Mouse (Mus musculus): ENCODE results near the gene Adgrb3. TPM values are rescaled to one million over a fixed set of nuclear protein-coding genes. Genes with fewer than 3 reads are reported as not detected.

The Adgrb3 gene
- polyA plus RNA-seq, 1 experiment, result 0.08 TPM

DNA sequence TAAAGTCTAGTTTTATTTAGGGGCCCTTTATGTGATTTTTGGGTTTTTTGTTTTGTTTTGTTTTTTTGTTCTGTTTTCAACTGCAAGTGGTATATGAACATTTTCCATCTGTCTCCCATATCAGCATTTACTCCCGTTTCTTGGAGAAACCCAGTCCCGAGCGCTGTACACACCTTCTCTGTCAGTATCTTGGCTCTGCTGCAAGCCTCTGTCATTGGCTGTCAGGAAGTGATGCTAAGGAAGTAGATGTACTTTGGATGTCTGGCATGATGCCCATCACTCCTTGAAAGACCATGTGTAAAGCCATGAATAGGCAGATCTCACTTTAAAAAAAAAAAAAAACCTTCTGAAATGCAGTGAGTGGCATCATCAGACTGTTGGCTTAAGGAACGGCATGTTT is 132.3 kb downstream of the Adgrb3 start:
- no peaks in the 10 kb centered on the region for H3K4me1 ChIP-seq (ENCODE audit: control insufficient read depth, insufficient read depth, insufficient read length)
- H3K4me3 ChIP-seq (ENCODE audit: extremely low read depth, insufficient read depth, insufficient read length), result no peak overlapping the region
- no peak overlapping the region for H3K27ac ChIP-seq (ENCODE audit: insufficient read depth, low read length)
- no peaks in the 10 kb centered on the region for H3K36me3 ChIP-seq (ENCODE audit: control insufficient read depth, insufficient read depth, low read length)
- 92% methylated on average over 4 of the region's 4 CpGs for WGBS
- no peak for TF ChIP-seq CTCF (IDR thresholded peaks at IDR 0.05; ENCODE audit: extremely low read depth, insufficient read depth, insufficient read length, insufficient replicate concordance)
- TF ChIP-seq POLR2A (IDR thresholded peaks at IDR 0.05; ENCODE audit: low read depth, low read length), result no peak
- DNase-seq (ENCODE audit: low read depth in 1 of 2, low spot score in 2 of 2), result no peak
- H3K27me3 ChIP-seq (ENCODE audit: control insufficient read depth, insufficient read depth, low read length), result no peaks in the 10 kb centered on the region

DNA sequence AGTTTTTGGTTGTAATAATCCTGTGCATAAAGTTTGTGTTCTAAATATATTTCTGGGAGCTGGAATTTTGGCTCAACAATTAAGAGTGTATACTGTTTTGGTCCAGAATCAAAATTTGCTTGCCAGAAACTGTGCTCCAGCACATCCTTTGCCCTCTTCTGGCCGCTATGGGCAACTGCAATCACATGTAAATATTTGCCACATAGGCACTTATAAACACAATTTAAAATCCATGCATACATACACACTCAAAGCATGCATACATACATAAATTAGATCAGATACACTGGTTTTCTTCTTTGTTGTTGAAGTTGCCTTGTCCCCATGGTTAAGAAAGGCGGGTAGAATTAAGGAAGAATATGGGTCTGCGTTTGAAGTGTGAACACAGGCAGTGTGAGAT is 132.7 kb downstream of the Adgrb3 start:
- Histone ChIP-seq H3K36me3 (ENCODE audit: control insufficient read depth, insufficient read depth, low read length) (no peaks in the 10 kb centered on the region), H3K27me3 (ENCODE audit: control insufficient read depth, insufficient read depth, low read length) (no peaks in the 10 kb centered on the region), H3K4me3 (ENCODE audit: extremely low read depth, insufficient read depth, insufficient read length) (no peak overlapping the region), H3K4me1 (ENCODE audit: control insufficient read depth, insufficient read depth, insufficient read length) (no peaks in the 10 kb centered on the region), H3K27ac (ENCODE audit: insufficient read depth, low read length) (no peak overlapping the region)
- WGBS, result 67% methylated on average over 3 of the region's 3 CpGs
- no peak for TF ChIP-seq POLR2A (IDR thresholded peaks at IDR 0.05; ENCODE audit: low read depth, low read length)
- no peak for TF ChIP-seq CTCF (IDR thresholded peaks at IDR 0.05; ENCODE audit: extremely low read depth, insufficient read depth, insufficient read length, insufficient replicate concordance)
- DNase-seq (ENCODE audit: low read depth in 1 of 2, low spot score in 2 of 2), result no peak

DNA sequence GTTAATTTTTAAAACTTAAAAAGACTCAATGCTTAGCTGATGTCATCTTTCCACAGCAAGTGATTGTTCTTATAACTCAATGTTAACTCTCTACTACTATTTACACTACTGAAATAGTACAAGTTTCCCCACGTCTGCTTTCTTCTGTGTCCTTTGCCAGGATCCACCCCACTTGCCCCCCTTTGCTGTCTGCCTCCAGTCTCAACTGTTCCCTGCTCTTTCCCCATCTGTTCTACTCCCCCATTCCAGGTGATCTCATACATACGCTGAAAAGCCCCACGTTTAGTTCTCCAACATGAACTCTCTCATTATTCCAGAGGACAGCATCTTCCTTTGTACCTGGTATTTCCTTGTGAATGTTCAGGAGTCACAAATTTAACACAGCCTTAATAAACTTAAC is 147.4 kb downstream of the Adgrb3 start:
- no peak for TF ChIP-seq CTCF (IDR thresholded peaks at IDR 0.05; ENCODE audit: extremely low read depth, insufficient read depth, insufficient read length, insufficient replicate concordance)
- TF ChIP-seq POLR2A (IDR thresholded peaks at IDR 0.05; ENCODE audit: low read depth, low read length), result no peak
- no peak overlapping the region for H3K4me3 ChIP-seq (ENCODE audit: extremely low read depth, insufficient read depth, insufficient read length)
- H3K4me1 ChIP-seq (ENCODE audit: control insufficient read depth, insufficient read depth, insufficient read length), result no peaks in the 10 kb centered on the region
- 82% methylated on average over 3 of the region's 3 CpGs for WGBS
- H3K27me3 ChIP-seq (ENCODE audit: control insufficient read depth, insufficient read depth, low read length), result no peaks in the 10 kb centered on the region
- no peaks in the 10 kb centered on the region for H3K36me3 ChIP-seq (ENCODE audit: control insufficient read depth, insufficient read depth, low read length)
- no peak overlapping the region for H3K27ac ChIP-seq (ENCODE audit: insufficient read depth, low read length)
- DNase-seq (ENCODE audit: low read depth in 1 of 2, low spot score in 2 of 2), result no peak

DNA sequence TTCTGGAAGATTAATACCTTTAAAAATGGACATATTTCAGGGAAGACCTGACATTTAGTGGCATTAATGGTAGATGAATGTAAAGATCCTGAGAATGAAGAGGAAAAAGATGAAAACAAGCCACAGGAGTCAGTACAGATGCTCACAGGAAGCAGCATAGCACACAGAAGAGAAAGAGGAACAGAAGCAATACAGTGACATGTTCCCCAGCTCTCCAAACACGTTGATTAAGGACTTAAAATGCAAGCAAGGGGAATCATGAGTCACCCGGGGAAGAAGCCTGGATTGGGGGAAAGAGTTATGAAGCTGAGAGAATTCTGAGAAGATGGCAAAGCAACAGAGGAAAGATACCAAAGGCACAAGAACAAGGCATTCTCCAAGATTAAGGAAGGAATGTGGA is 149.9 kb downstream of the Adgrb3 start:
- Histone ChIP-seq H3K27me3 (ENCODE audit: control insufficient read depth, insufficient read depth, low read length) (no peaks in the 10 kb centered on the region), H3K27ac (ENCODE audit: insufficient read depth, low read length) (no peak overlapping the region), H3K36me3 (ENCODE audit: control insufficient read depth, insufficient read depth, low read length) (no peaks in the 10 kb centered on the region), H3K4me3 (ENCODE audit: extremely low read depth, insufficient read depth, insufficient read length) (no peak overlapping the region), H3K4me1 (ENCODE audit: control insufficient read depth, insufficient read depth, insufficient read length) (no peaks in the 10 kb centered on the region)
- DNase-seq (ENCODE audit: low read depth in 1 of 2, low spot score in 2 of 2), result no peak
- WGBS, result 46% methylated on average over 2 of the region's 2 CpGs
- TF ChIP-seq POLR2A (IDR thresholded peaks at IDR 0.05; ENCODE audit: low read depth, low read length) (no peak), CTCF (IDR thresholded peaks at IDR 0.05; ENCODE audit: extremely low read depth, insufficient read depth, insufficient read length, insufficient replicate concordance) (no peak)

DNA sequence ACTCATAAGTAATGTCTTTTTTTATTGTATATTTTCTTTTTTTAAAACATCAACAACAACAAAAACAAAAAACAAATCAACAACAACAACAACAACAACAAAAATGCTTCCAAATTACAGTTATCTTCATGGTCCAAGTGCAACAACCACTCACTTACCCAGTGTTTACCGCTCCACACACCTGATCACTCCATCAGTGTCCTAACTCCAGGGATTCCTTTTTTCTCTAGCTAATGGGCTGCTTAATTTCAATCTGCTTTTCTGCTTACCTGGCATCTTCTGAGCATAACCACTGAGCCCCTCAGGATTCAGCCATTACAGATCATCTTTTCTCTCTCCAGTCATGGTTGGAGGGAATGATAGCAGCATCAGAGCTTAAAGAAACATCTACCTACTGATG is 176.8 kb downstream of the Adgrb3 start:
- H3K27me3 ChIP-seq (ENCODE audit: control insufficient read depth, insufficient read depth, low read length), result no peaks in the 10 kb centered on the region
- no peak for TF ChIP-seq POLR2A (IDR thresholded peaks at IDR 0.05; ENCODE audit: low read depth, low read length)
- no peak for DNase-seq (ENCODE audit: low read depth in 1 of 2, low spot score in 2 of 2)

DNA sequence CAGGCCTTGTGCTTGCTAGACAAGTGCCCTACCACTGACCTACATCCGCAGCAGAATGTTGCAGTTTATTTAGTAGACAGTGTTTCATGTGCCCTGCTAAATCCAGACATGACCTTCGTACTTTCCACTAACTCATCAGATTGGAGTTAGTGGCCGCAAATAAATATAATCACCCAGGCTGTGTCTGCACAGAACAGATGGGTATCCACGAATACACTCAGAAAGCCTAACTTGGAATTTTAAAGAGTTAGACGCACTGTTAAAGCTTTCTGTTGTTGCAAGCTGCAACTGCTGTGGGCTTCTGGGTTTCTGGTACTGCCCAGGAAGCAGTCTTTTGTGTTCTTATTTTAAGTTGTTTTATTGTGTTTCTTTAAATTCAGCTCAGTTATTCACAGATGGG is 185.3 kb downstream of the Adgrb3 start:
- no peaks in the 10 kb centered on the region for H3K27me3 ChIP-seq (ENCODE audit: control insufficient read depth, insufficient read depth, low read length)
- no peak overlapping the region for H3K4me3 ChIP-seq (ENCODE audit: extremely low read depth, insufficient read depth, insufficient read length)
- H3K36me3 ChIP-seq (ENCODE audit: control insufficient read depth, insufficient read depth, low read length), result no peaks in the 10 kb centered on the region
- H3K4me1 ChIP-seq (ENCODE audit: control insufficient read depth, insufficient read depth, insufficient read length), result no peaks in the 10 kb centered on the region
- WGBS, result 85% methylated on average over 5 of the region's 5 CpGs
- DNase-seq (ENCODE audit: low read depth in 1 of 2, low spot score in 2 of 2), result no peak
- TF ChIP-seq CTCF (IDR thresholded peaks at IDR 0.05; ENCODE audit: extremely low read depth, insufficient read depth, insufficient read length, insufficient replicate concordance), result no peak
- TF ChIP-seq POLR2A (IDR thresholded peaks at IDR 0.05; ENCODE audit: low read depth, low read length), result no peak
- H3K27ac ChIP-seq (ENCODE audit: insufficient read depth, low read length), result no peak overlapping the region

More for the DNA sequence above, 176.8 kb downstream of the Adgrb3 start:
- H3K36me3 ChIP-seq (ENCODE audit: control insufficient read depth, insufficient read depth, low read length), result no peaks in the 10 kb centered on the region
- whole genome bisulfite sequencing, result 93% methylated on average over 1 of the region's 1 CpGs
- H3K27ac ChIP-seq (ENCODE audit: insufficient read depth, low read length), result no peak overlapping the region
- H3K4me1 ChIP-seq (ENCODE audit: control insufficient read depth, insufficient read depth, insufficient read length), result no peaks in the 10 kb centered on the region
- no peak overlapping the region for H3K4me3 ChIP-seq (ENCODE audit: extremely low read depth, insufficient read depth, insufficient read length)

DNA sequence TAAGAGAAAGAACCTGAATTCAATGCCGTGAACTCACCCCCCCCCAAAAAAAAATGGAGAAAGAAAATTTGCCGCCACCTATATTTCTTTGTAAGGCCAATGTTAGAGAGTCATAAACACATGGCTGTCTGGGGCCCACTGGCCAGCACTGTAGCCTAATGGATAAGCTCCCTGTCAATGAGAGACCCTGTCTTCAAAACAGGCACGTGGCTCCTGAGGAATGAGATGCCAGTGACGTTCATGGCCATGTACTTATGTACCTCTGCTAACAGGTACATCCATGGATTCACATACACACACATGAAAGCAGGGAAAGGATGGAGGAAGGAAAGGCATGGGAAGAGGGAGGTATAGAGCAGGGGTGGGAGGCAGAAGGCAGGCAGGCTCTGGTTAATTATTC is 208.0 kb downstream of the Adgrb3 start:
- WGBS, result 68% methylated on average over 4 of the region's 4 CpGs
- Histone ChIP-seq H3K27ac (ENCODE audit: insufficient read depth, low read length) (no peak overlapping the region), H3K36me3 (ENCODE audit: control insufficient read depth, insufficient read depth, low read length) (no peaks in the 10 kb centered on the region), H3K4me3 (ENCODE audit: extremely low read depth, insufficient read depth, insufficient read length) (no peak overlapping the region), H3K27me3 (ENCODE audit: control insufficient read depth, insufficient read depth, low read length) (no peaks in the 10 kb centered on the region), H3K4me1 (ENCODE audit: control insufficient read depth, insufficient read depth, insufficient read length) (no peaks in the 10 kb centered on the region)
- DNase-seq (ENCODE audit: low read depth in 1 of 2, low spot score in 2 of 2), result no peak
- no peak for TF ChIP-seq CTCF (IDR thresholded peaks at IDR 0.05; ENCODE audit: extremely low read depth, insufficient read depth, insufficient read length, insufficient replicate concordance)
- TF ChIP-seq POLR2A (IDR thresholded peaks at IDR 0.05; ENCODE audit: low read depth, low read length), result no peak
